Mouse (Mus musculus): ENCODE measurements around the gene Smarcal1.

GRCm38 (mm10) chr1:72612172-72612571 is 29.1 kb downstream of the Smarcal1 start:
- TF ChIP-seq POLR2A (IDR thresholded peaks at IDR 0.05; ENCODE audit: borderline replicate concordance, low read depth, low read length), result no peak
- no peak for TF ChIP-seq CTCF (IDR thresholded peaks at IDR 0.05; ENCODE audit: low read depth, low read length)
